Mouse (Mus musculus) C2C12 (cell line): ENCODE results near the gene Hivep2. TPM values are rescaled to one million over a fixed set of nuclear protein-coding genes. Genes with fewer than 3 reads are reported as not detected.

ENCODE experiments used
- H3K27me3 ChIP-seq: one replicate; pipeline ENCODE4 v1.6.1; 2011; ENCODE audit not compliant: control insufficient read depth, insufficient read depth, insufficient read length
- H3K36me3 ChIP-seq: one replicate; pipeline ENCODE4 v1.6.1; 2011; ENCODE audit not compliant: control insufficient read depth, insufficient read depth
- H3K4me3 ChIP-seq: one replicate; pipeline ENCODE4 v1.5.1; 2011; ENCODE audit warnings: mild to moderate bottlenecking, control low read depth; ENCODE audit not compliant: poor library complexity, insufficient read depth, severe bottlenecking
- H3K79me2 ChIP-seq: one replicate; pipeline ENCODE4 v1.6.1; 2011; ENCODE audit not compliant: control insufficient read depth, insufficient read depth
- H3K79me3 ChIP-seq: one replicate; pipeline ENCODE4 v1.6.1; 2011; ENCODE audit warnings: low read depth, control low read depth
- H3ac ChIP-seq: one replicate; pipeline ENCODE3; 2011; ENCODE audit warnings: low read depth; ENCODE audit not compliant: control insufficient read depth, insufficient read length
- CEBPB ChIP-seq: IDR thresholded peaks from one replicate; pipeline ENCODE4 v1.6.1; 2011; ENCODE audit warnings: low read depth, mild to moderate bottlenecking, control low read depth, moderate library complexity
- CTCF ChIP-seq: IDR thresholded peaks from one replicate; pipeline ENCODE4 v1.5.1; 2011; ENCODE audit not compliant: control insufficient read depth, insufficient read depth, insufficient read length
- FOSL1 ChIP-seq: IDR thresholded peaks from one replicate; pipeline ENCODE4 v1.8.0; 2011; ENCODE audit warnings: mild to moderate bottlenecking, low read length; ENCODE audit not compliant: poor library complexity, insufficient read depth, severe bottlenecking
- MAX ChIP-seq: IDR thresholded peaks from one replicate; pipeline ENCODE4 v1.6.1; 2011; ENCODE audit warnings: mild to moderate bottlenecking, control low read depth
- MYOD1 ChIP-seq: IDR thresholded peaks from one replicate; pipeline ENCODE4 v1.6.1; 2011; ENCODE audit warnings: low read depth; ENCODE audit not compliant: control insufficient read depth, insufficient read length
- MYOG ChIP-seq: IDR thresholded peaks from one replicate; pipeline ENCODE4 v1.6.1; 2011; ENCODE audit not compliant: control insufficient read depth, insufficient read length; ENCODE audit errors: extremely low read depth
- USF1 ChIP-seq: IDR thresholded peaks from one replicate; pipeline ENCODE4 v1.6.1; 2011; ENCODE audit warnings: low read depth, mild to moderate bottlenecking, control low read depth, moderate library complexity
- polyA plus RNA-seq: library from polyadenylated mRNA; unstranded; fragments of >200 nt; fragmentation: generic; extraction: Trizol; gene quantifications from one replicate; pipeline ENCODE4 v1.2.1, GENCODE M21; 2012; ENCODE audit warnings: missing spikeins

Hivep2 gene
- polyA plus RNA-seq, 1 experiment: 2.9 TPM

GRCm38 (mm10) chr10:14048322-14048915, 82.5 kb downstream of the Hivep2 start:
- no peak for TF ChIP-seq FOSL1
- peak; percentile 83 for TF ChIP-seq CEBPB
- H3ac ChIP-seq: peak overlapping the region; percentile 60
- H3K27me3 ChIP-seq: no peaks in the 10 kb centered on the region
- no peaks in the 10 kb centered on the region for H3K79me2 ChIP-seq
- H3K4me3 ChIP-seq: no peak overlapping the region
- no peaks in the 10 kb centered on the region for H3K36me3 ChIP-seq
- H3K79me3 ChIP-seq: no peaks in the 10 kb centered on the region

GRCm38 (mm10) chr10:14048916-14049445, 83.1 kb downstream of the Hivep2 start:
- Histone ChIP-seq H3K79me3 (no peaks in the 10 kb centered on the region), H3K36me3 (no peaks in the 10 kb centered on the region), H3K79me2 (no peaks in the 10 kb centered on the region), H3K27me3 (no peaks in the 10 kb centered on the region), H3K4me3 (no peak overlapping the region), H3ac (peak overlapping the region; percentile 60)
- TF ChIP-seq USF1 (no peak), MYOG (no peak), MYOD1 (peak; percentile 89), CTCF (no peak), FOSL1 (no peak), MAX (no peak), CEBPB (no peak)

GRCm38 (mm10) chr10:14049686-14050085, 83.8 kb downstream of the Hivep2 start:
- Histone ChIP-seq H3K79me2 (no peaks in the 10 kb centered on the region), H3ac (no peak overlapping the region), H3K27me3 (no peaks in the 10 kb centered on the region), H3K4me3 (no peak overlapping the region), H3K79me3 (no peaks in the 10 kb centered on the region), H3K36me3 (no peaks in the 10 kb centered on the region)
- no peak for TF ChIP-seq CTCF
- no peak for TF ChIP-seq MYOG
- no peak for TF ChIP-seq MAX
- no peak for TF ChIP-seq MYOD1
- TF ChIP-seq CEBPB: no peak
- TF ChIP-seq USF1: no peak
- TF ChIP-seq FOSL1: no peak

GRCm38 (mm10) chr10:14050586-14050985, 84.7 kb downstream of the Hivep2 start:
- no peak overlapping the region for H3ac ChIP-seq
- no peaks in the 10 kb centered on the region for H3K79me3 ChIP-seq
- no peak overlapping the region for H3K4me3 ChIP-seq
- no peaks in the 10 kb centered on the region for H3K27me3 ChIP-seq
- H3K36me3 ChIP-seq: no peaks in the 10 kb centered on the region
- TF ChIP-seq MYOG: no peak
- no peak for TF ChIP-seq MYOD1
- TF ChIP-seq CTCF: no peak
- no peak for TF ChIP-seq USF1
- no peaks in the 10 kb centered on the region for H3K79me2 ChIP-seq

GRCm38 (mm10) chr10:14052109-14052689, 86.3 kb downstream of the Hivep2 start:
- TF ChIP-seq USF1 (no peak), MYOG (no peak), MYOD1 (no peak), CEBPB (no peak), FOSL1 (no peak), CTCF (no peak), MAX (no peak)

GRCm38 (mm10) chr10:14054860-14055259, 89.0 kb downstream of the Hivep2 start:
- Histone ChIP-seq H3K79me3 (no peaks in the 10 kb centered on the region), H3ac (no peak overlapping the region), H3K79me2 (no peaks in the 10 kb centered on the region), H3K27me3 (no peaks in the 10 kb centered on the region), H3K4me3 (no peak overlapping the region), H3K36me3 (no peaks in the 10 kb centered on the region)
- TF ChIP-seq USF1: no peak
- no peak for TF ChIP-seq MAX
- no peak for TF ChIP-seq CTCF
- TF ChIP-seq CEBPB: no peak
- no peak for TF ChIP-seq MYOG
- TF ChIP-seq MYOD1: no peak
- TF ChIP-seq FOSL1: no peak

More at GRCm38 (mm10) chr10:14052109-14052689, 86.3 kb downstream of the Hivep2 start:
- H3K79me3 ChIP-seq: no peaks in the 10 kb centered on the region
- no peak overlapping the region for H3ac ChIP-seq
- no peak overlapping the region for H3K4me3 ChIP-seq
- H3K36me3 ChIP-seq: no peaks in the 10 kb centered on the region
- H3K79me2 ChIP-seq: no peaks in the 10 kb centered on the region
- no peaks in the 10 kb centered on the region for H3K27me3 ChIP-seq
